Mouse (Mus musculus): ENCODE results near the gene Csn1s1. TPM values are rescaled to one million over a fixed set of nuclear protein-coding genes. Genes with fewer than 3 reads are reported as not detected.

The Csn1s1 gene
- polyA plus RNA-seq (2017; shearing (Covaris generic)) = not detected

GRCm38 (mm10) chr5:87665908-87666307 is at the start of gene Csn1s1:
Gene Csn1s1, plus strand, starts transcription at chr5:87666208.

DNA sequence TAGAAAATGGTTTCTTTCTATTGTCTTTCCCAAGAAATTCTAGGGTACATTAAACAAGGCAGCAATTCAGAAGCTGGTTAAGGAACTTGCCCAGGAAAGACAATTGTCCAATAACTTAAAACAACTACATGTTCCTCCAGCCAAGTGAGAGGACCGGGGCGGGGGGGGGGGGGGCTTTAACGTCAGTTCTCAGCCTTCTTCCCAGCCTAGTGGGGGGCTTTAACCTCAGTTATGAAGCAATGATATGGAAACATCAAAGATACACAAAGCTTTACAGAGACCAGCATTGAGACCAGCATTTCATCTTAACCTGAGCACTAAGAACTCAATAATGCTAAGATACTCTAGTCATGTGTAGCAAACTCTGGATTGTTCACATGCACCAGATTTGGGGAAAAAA is 33.5 kb downstream of the Csn1s1 start, which contains the start of gene Csn2:
Gene Csn2 (minus strand): TSS at position 101 of the 400 bp plus-strand sequence.

Other genes starting within 250 kb of the Csn1s1 start
- not detected for gene Ugt2b38, start 242.0 kb upstream of the Csn1s1 start, polyA plus RNA-seq (2017; shearing (Covaris generic))
- not detected for gene Ugt2a2, start 183.9 kb upstream of the Csn1s1 start, polyA plus RNA-seq (2017; shearing (Covaris generic))
- gene Gm43638, start 179.4 kb upstream of the Csn1s1 start, polyA plus RNA-seq (2017; shearing (Covaris generic)) = not detected
- not detected for gene Ugt2a1, start 175.3 kb upstream of the Csn1s1 start, polyA plus RNA-seq (2017; shearing (Covaris generic))
- not detected for gene Sult1b1, start 128.0 kb upstream of the Csn1s1 start, polyA plus RNA-seq (2017; shearing (Covaris generic))
- gene Sult1d1, start 97.2 kb upstream of the Csn1s1 start, polyA plus RNA-seq (2017; shearing (Covaris generic)) = not detected
- gene Sult1e1, start 74.6 kb upstream of the Csn1s1 start, polyA plus RNA-seq (2017; shearing (Covaris generic)) = not detected
- gene Csn2, start 33.4 kb downstream of the Csn1s1 start, polyA plus RNA-seq (2017; shearing (Covaris generic)) = not detected
- gene Csn1s2a, start 108.4 kb downstream of the Csn1s1 start, polyA plus RNA-seq (2017; shearing (Covaris generic)) = not detected
- not detected for gene Csn1s2b, start 141.9 kb downstream of the Csn1s1 start, polyA plus RNA-seq (2017; shearing (Covaris generic))
- not detected for gene Prr27, start 159.5 kb downstream of the Csn1s1 start, polyA plus RNA-seq (2017; shearing (Covaris generic))
- gene Odam, start 218.8 kb downstream of the Csn1s1 start, polyA plus RNA-seq (2017; shearing (Covaris generic)) = not detected

Measured in CD4-positive, CD25-positive, alpha-beta regulatory T cell, adult 9 weeks (primary cell).